Mouse (Mus musculus) layer of hippocampus, postnatal 25 days (tissue): ENCODE measurements around the gene Pygo2. TPM values are rescaled to one million over a fixed set of nuclear protein-coding genes. Genes with fewer than 3 reads are reported as not detected.
A peak's percentile ranks its signal among the peaks of the same experiment; 100 is the strongest.

ENCODE experiments used
- DNase-seq, 2 experiments: peaks; one replicate each; pipeline ENCODE4 v3.0.0; 2022; ENCODE audit warnings: mixed read lengths in 2 of 2, low spot score in 1 of 2; ENCODE audit errors: extremely low spot score in 1 of 2
- total RNA-seq, 2 experiments: library from RNA; stranded (reverse); gene quantifications; 2 replicates each; pipeline ENCODE4 v1.2.3; 2021

Gene Pygo2
- total RNA-seq, 2 experiments from 2014 or later, result 55.4 to 59.7 TPM

GRCm38 (mm10) chr3:89451916-89452315 lies 21.9 kb downstream of the Pygo2 start:
- no peak for DNase-seq

- DNase-seq, result no peak
Observed at GRCm38 (mm10) chr3:89454401-89455177, 24.6 kb downstream of the Pygo2 start, which contains the start of gene Pmvk. Pmvk (plus strand) TSS chr3:89454541.

- no peak for DNase-seq
Observed at GRCm38 (mm10) chr3:89455786-89456285, 25.8 kb downstream of the Pygo2 start.

- peak; percentile 56 to 82 for DNase-seq
Observed at GRCm38 (mm10) chr3:89456726-89457665, 27.0 kb downstream of the Pygo2 start.

GRCm38 (mm10) chr3:89458372-89458964 lies 28.5 kb downstream of the Pygo2 start:
- no peak for DNase-seq

- DNase-seq, result peak; percentile 84 to 89
Observed at GRCm38 (mm10) chr3:89458965-89459807, 29.2 kb downstream of the Pygo2 start.

- DNase-seq, result no peak
Observed at GRCm38 (mm10) chr3:89468268-89468667, 38.3 kb downstream of the Pygo2 start.

GRCm38 (mm10) chr3:89472280-89472679 lies 42.3 kb downstream of the Pygo2 start:
- no peak for DNase-seq

- no peak for DNase-seq
Observed at GRCm38 (mm10) chr3:89473838-89474237, 43.8 kb downstream of the Pygo2 start.

GRCm38 (mm10) chr3:89479055-89479454 lies 49.0 kb downstream of the Pygo2 start:
- DNase-seq, result no peak

GRCm38 (mm10) chr3:89481488-89481887 lies 51.5 kb downstream of the Pygo2 start:
- DNase-seq, result no peak

GRCm38 (mm10) chr3:89482249-89482648 lies 52.2 kb downstream of the Pygo2 start:
- no peak for DNase-seq

Other genes with a start within 250 kb of the Pygo2 start
- gene Fam189b, start 247.1 kb upstream of the Pygo2 start, total RNA-seq, result 10 to 100 TPM; 57.1 to 61.7 TPM
- 10 to 100 TPM; 59.9 to 63.6 TPM for gene Gba, start 227.3 kb upstream of the Pygo2 start, total RNA-seq
- 10 to 100 TPM; 37.0 to 50.7 TPM for gene Thbs3, start 215.0 kb upstream of the Pygo2 start, total RNA-seq
- 100 to 1,000 TPM; 102 TPM for gene Mtx1, start 203.1 kb upstream of the Pygo2 start, total RNA-seq
- under 1 TPM; 0.89 to 0.91 TPM for gene Muc1, start 201.2 kb upstream of the Pygo2 start, total RNA-seq
- 10 to 100 TPM; 79.2 to 87.4 TPM for gene Krtcap2, start 184.2 kb upstream of the Pygo2 start, total RNA-seq
- gene Trim46, start 183.9 kb upstream of the Pygo2 start, total RNA-seq, result 10 to 100 TPM; 86.4 to 96.0 TPM
- gene Dpm3, start 170.9 kb upstream of the Pygo2 start, total RNA-seq, result 10 to 100 TPM; 51.1 to 71.0 TPM
- 10 to 100 TPM; 39.5 to 49.3 TPM for gene Slc50a1, start 159.6 kb upstream of the Pygo2 start, total RNA-seq
- 1 to 10 TPM; 7.1 to 7.6 TPM for gene Efna1, start 149.1 kb upstream of the Pygo2 start, total RNA-seq
- 10 to 100 TPM; 77.1 to 82.6 TPM for gene Efna3, start 107.2 kb upstream of the Pygo2 start, total RNA-seq
- gene Efna4, start 92.2 kb upstream of the Pygo2 start, total RNA-seq, result under 1 TPM; 0.68 to 0.98 TPM
- gene Adam15, start 80.2 kb upstream of the Pygo2 start, total RNA-seq, result 100 to 1,000 TPM; 109 to 112 TPM
- under 1 TPM; 0.20 to 0.42 TPM for gene Dcst2, start 68.2 kb upstream of the Pygo2 start, total RNA-seq
- gene Dcst1, start 65.0 kb upstream of the Pygo2 start, total RNA-seq, result not detected
- 10 to 100 TPM; 12.3 to 14.4 TPM for gene Zbtb7b, start 35.4 kb upstream of the Pygo2 start, total RNA-seq
- gene Lenep, start 27.4 kb upstream of the Pygo2 start, total RNA-seq, result 1 to 10 TPM; 3.7 to 5.0 TPM
- gene Flad1, start 18.3 kb upstream of the Pygo2 start, total RNA-seq, result 10 to 100 TPM; 32.4 to 33.3 TPM
- gene Cks1b, start 11.8 kb upstream of the Pygo2 start, total RNA-seq, result 1 to 10 TPM; 2.4 to 3.0 TPM
- 10 to 100 TPM; 11.9 to 13.5 TPM for gene Shc1, start 11.8 kb upstream of the Pygo2 start, total RNA-seq
- gene Pbxip1, start 6.5 kb downstream of the Pygo2 start, total RNA-seq, result 10 to 100 TPM; 40.0 to 46.4 TPM
- 10 to 100 TPM; 31.3 to 37.9 TPM for gene Pmvk, start 24.3 kb downstream of the Pygo2 start, total RNA-seq
- 10 to 100 TPM; 22.9 to 23.5 TPM for gene Kcnn3, start 90.0 kb downstream of the Pygo2 start, total RNA-seq